Mouse (Mus musculus) erythroblast, embryonic 14.5 days (primary cell): Measurements from ENCODE around the gene Olfr323.

Experiments used
- GATA1 ChIP-seq: IDR thresholded peaks from 2 replicates; pipeline ENCODE4 v1.6.1; 2012; ENCODE audit warnings: low read length, inconsistent platforms, mixed read lengths
- TAL1 ChIP-seq: IDR thresholded peaks from 3 replicates; pipeline ENCODE4 v1.6.1; 2012; ENCODE audit warnings: low read length, inconsistent platforms, mixed read lengths

DNA sequence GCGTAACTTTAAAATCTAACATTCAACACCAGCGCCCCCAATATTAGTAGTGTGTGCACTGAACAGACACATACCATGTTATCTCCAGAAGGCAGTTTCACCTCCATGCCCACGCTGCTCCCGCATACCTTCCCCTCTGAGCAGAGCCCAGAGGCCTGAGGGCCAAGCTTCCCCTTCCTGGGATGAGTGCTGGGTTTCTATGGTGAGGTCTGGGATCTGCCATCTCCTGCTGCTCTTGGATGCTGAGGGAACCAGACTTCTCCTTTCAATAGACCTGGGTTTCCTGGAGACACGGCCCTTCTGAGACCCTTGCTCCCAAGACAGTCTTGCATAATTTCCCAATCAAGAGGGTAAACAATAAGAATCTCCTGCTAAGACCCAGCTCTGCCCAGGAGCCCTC lies at the start of gene Olfr323:
- TF ChIP-seq GATA1 = no peak
- no peak for TF ChIP-seq TAL1
